Mouse (Mus musculus) megakaryocyte, embryonic 14.5 days (primary cell): ENCODE results near the gene Cpb2. TPM values are rescaled to one million over a fixed set of nuclear protein-coding genes. Genes with fewer than 3 reads are reported as not detected.

Experiments
- H3K27me3 ChIP-seq: replicated peaks from 2 replicates; pipeline ENCODE3; 2012; ENCODE audit warnings: inconsistent platforms
- H3K36me3 ChIP-seq: replicated peaks from 2 replicates; pipeline ENCODE3; 2012; ENCODE audit warnings: low read length, inconsistent platforms, mixed read lengths
- H3K4me1 ChIP-seq: 2 replicates; pipeline ENCODE4 v1.6.1; 2012; ENCODE audit warnings: inconsistent platforms
- H3K4me3 ChIP-seq: replicated peaks from 2 replicates; pipeline ENCODE3; 2012; ENCODE audit warnings: moderate library complexity, mild to moderate bottlenecking, inconsistent platforms
- H3K9me3 ChIP-seq: 2 replicates; pipeline ENCODE4 v1.6.1; 2012; ENCODE audit warnings: inconsistent platforms
- FLI1 ChIP-seq: IDR thresholded peaks from 2 replicates; pipeline ENCODE4 v1.6.1; 2012; ENCODE audit warnings: low read length, inconsistent platforms, mixed read lengths
- GATA1 ChIP-seq: IDR thresholded peaks from 3 replicates; pipeline ENCODE4 v1.6.1; 2012; ENCODE audit warnings: mixed read lengths, low read length, inconsistent platforms, borderline replicate concordance
- polyA plus RNA-seq: library from polyadenylated mRNA; stranded (reverse); fragments of >175 nt; gene quantifications from 2 replicates; pipeline ENCODE4 v1.2.3, GENCODE M21; 2012; ENCODE audit warnings: low replicate concordance; ENCODE audit not compliant: insufficient read depth

Gene Cpb2
- polyA plus RNA-seq, 1 experiment = not detected

GRCm38 (mm10) chr14:75307855-75308254 is 65.8 kb downstream of the Cpb2 start:
- Histone ChIP-seq H3K4me1 (no peaks in the 10 kb centered on the region), H3K27me3 (no peaks in the 10 kb centered on the region), H3K36me3 (peaks cover 54% of the 10 kb centered on the region), H3K4me3 (no peak overlapping the region), H3K9me3 (no peaks in the 10 kb centered on the region)
- TF ChIP-seq GATA1 (no peak), FLI1 (no peak)

- H3K9me3 ChIP-seq = no peaks in the 10 kb centered on the region
These were observed 67.4 kb downstream of the Cpb2 start for GRCm38 (mm10) chr14:75309336-75309992.

GRCm38 (mm10) chr14:75314484-75314883 is 72.4 kb downstream of the Cpb2 start:
- peaks cover 21% of the 10 kb centered on the region for H3K4me1 ChIP-seq
- no peaks in the 10 kb centered on the region for H3K27me3 ChIP-seq
- H3K9me3 ChIP-seq = no peaks in the 10 kb centered on the region
- TF ChIP-seq FLI1 (no peak), GATA1 (no peak)
- H3K36me3 ChIP-seq = peaks cover 57% of the 10 kb centered on the region
- H3K4me3 ChIP-seq = no peak overlapping the region

More at GRCm38 (mm10) chr14:75309336-75309992, 67.4 kb downstream of the Cpb2 start:
- TF ChIP-seq GATA1 = no peak
- TF ChIP-seq FLI1 = no peak
- Histone ChIP-seq H3K4me3 (no peak overlapping the region), H3K27me3 (no peaks in the 10 kb centered on the region), H3K36me3 (peaks cover 57% of the 10 kb centered on the region), H3K4me1 (no peaks in the 10 kb centered on the region)

- TF ChIP-seq FLI1 (no peak), GATA1 (no peak)
- Histone ChIP-seq H3K4me3 (peak overlapping the region; percentile 11), H3K27me3 (no peaks in the 10 kb centered on the region), H3K4me1 (peaks cover 42% of the 10 kb centered on the region), H3K9me3 (no peaks in the 10 kb centered on the region), H3K36me3 (peaks cover 59% of the 10 kb centered on the region)
These were observed 76.6 kb downstream of the Cpb2 start for GRCm38 (mm10) chr14:75318736-75319135.

GRCm38 (mm10) chr14:75320269-75320668 is 78.2 kb downstream of the Cpb2 start:
- Histone ChIP-seq H3K4me1 (peaks cover 47% of the 10 kb centered on the region), H3K4me3 (peak overlapping the region; percentile 44), H3K27me3 (no peaks in the 10 kb centered on the region), H3K9me3 (no peaks in the 10 kb centered on the region), H3K36me3 (peaks cover 69% of the 10 kb centered on the region)
- TF ChIP-seq FLI1 = no peak
- TF ChIP-seq GATA1 = peak; percentile 78; the same call in 2 of the 3 replicates

GRCm38 (mm10) chr14:75323354-75323753 is 81.3 kb downstream of the Cpb2 start:
- Histone ChIP-seq H3K36me3 (peaks cover 80% of the 10 kb centered on the region), H3K27me3 (no peaks in the 10 kb centered on the region), H3K4me3 (no peak overlapping the region), H3K4me1 (peaks cover 58% of the 10 kb centered on the region), H3K9me3 (no peaks in the 10 kb centered on the region)
- TF ChIP-seq FLI1 (no peak), GATA1 (no peak)

- Histone ChIP-seq H3K4me1 (peaks cover 64% of the 10 kb centered on the region), H3K36me3 (peaks cover 90% of the 10 kb centered on the region), H3K27me3 (no peaks in the 10 kb centered on the region), H3K4me3 (peak overlapping the region; percentile 67), H3K9me3 (no peaks in the 10 kb centered on the region)
- TF ChIP-seq GATA1 (no peak), FLI1 (no peak)
These were observed 86.0 kb downstream of the Cpb2 start for GRCm38 (mm10) chr14:75328062-75328461.

- Histone ChIP-seq H3K9me3 (no peaks in the 10 kb centered on the region), H3K4me1 (peaks cover 62% of the 10 kb centered on the region), H3K27me3 (no peaks in the 10 kb centered on the region), H3K4me3 (peak overlapping the region; percentile 74), H3K36me3 (peaks cover 91% of the 10 kb centered on the region)
- TF ChIP-seq FLI1 (no peak), GATA1 (no peak)
These were observed 88.5 kb downstream of the Cpb2 start for GRCm38 (mm10) chr14:75330621-75331020.

Other genes starting within 250 kb of the Cpb2 start
- gene Rubcnl, start 226.3 kb upstream of the Cpb2 start, polyA plus RNA-seq = 0.11 TPM in 1 of 2 replicates, not detected in the other
- gene Lrrc63, start 111.4 kb upstream of the Cpb2 start, polyA plus RNA-seq = not detected in 2 replicates
- 0.66 and 7.1 TPM in 2 replicates for gene Lcp1, start 111.2 kb upstream of the Cpb2 start, polyA plus RNA-seq
- gene Zc3h13, start 42.1 kb downstream of the Cpb2 start, polyA plus RNA-seq = 13.4 and 21.4 TPM in 2 replicates
- gene Siah3, start 213.7 kb downstream of the Cpb2 start, polyA plus RNA-seq = not detected in 2 replicates